Mouse (Mus musculus): ENCODE results near the gene Klhl3.

Gene Klhl3

DNA sequence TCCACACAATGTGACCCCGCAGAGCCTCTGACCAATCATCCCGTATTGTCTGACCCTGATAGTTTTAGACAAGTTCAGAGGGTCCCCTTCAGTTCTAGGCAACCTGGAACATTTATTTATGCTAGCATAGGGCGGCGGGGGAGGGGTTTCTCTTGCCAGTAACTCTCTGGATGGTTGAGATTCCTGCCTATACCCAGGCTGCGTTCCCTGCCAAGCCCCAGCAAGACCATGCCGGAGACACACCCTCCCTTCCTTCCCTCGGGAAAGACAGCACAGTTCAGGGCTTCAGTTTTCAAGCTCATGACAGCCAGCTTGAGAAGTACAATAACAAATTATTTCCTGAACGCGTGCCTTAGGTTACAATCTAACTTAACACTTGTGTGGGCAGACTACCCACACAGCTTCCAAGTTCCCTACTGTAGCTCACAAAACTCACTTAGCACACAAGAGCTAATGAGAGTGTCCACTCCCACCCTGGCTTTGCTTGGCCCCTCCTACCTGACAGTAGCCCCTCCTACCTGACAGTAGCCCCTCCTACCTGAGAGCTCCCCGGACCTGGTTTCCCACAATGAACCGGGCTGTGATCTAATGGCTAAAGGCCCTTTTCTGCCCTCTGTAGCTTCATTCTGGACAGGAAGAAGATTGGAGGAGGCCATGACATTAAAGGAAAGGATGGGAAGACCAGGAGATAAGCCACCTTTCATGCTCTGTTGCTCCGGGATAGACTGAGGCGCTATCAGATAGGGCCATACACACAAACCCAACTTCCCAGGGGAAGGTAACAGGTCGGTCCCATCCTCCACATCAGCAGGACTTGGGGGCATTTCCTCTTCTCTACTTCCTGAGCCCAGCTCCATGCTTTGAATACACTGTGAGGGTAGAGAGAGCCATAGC lies 46.6 kb downstream of the Klhl3 start:
- peak; percentile 37 for DNase-seq (ENCODE audit: low read depth, low spot score)

DNA sequence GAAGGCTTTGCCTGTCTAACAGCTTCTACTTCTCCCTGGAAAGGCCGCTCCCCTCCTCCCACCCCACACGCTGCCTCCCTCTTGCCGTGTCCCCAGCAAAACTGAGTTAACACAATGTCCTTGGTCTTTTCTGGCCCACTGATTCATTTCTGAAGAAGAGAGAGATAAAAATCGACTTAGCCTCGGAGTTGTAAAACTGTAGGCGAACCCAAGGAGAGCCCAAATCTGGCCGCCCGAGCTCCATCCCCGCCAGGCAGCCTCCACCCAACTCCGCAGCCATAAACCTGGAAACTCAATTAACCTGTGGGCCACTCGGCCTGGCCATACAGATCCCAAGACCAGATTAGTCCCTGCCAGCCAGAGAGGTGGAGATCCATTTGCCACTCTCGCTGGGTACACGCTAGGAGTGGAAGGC lies 47.3 kb downstream of the Klhl3 start:
- DNase-seq (ENCODE audit: low read depth, low spot score), result peak; percentile 61

DNA sequence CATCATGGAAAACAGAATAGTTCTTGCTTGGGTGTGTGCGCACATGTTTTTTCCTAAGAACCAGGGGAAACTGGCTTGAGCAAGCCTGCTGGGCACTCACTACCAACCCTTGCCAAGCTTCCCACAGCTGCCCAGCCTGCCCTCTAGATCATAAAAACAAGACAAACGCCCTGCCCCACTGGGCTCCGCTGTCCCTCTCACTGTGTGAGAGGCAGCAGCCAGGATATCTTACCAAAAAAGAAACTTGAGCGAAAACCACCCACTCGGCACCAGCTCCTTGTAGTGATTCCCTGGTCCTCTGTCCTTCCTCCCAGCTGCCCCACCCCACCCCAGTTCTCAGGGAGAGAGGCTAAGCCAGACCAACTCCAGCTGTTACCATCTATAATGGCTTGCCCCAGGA lies 48.1 kb downstream of the Klhl3 start:
- peak; percentile 43 for DNase-seq (ENCODE audit: low read depth, low spot score)

DNA sequence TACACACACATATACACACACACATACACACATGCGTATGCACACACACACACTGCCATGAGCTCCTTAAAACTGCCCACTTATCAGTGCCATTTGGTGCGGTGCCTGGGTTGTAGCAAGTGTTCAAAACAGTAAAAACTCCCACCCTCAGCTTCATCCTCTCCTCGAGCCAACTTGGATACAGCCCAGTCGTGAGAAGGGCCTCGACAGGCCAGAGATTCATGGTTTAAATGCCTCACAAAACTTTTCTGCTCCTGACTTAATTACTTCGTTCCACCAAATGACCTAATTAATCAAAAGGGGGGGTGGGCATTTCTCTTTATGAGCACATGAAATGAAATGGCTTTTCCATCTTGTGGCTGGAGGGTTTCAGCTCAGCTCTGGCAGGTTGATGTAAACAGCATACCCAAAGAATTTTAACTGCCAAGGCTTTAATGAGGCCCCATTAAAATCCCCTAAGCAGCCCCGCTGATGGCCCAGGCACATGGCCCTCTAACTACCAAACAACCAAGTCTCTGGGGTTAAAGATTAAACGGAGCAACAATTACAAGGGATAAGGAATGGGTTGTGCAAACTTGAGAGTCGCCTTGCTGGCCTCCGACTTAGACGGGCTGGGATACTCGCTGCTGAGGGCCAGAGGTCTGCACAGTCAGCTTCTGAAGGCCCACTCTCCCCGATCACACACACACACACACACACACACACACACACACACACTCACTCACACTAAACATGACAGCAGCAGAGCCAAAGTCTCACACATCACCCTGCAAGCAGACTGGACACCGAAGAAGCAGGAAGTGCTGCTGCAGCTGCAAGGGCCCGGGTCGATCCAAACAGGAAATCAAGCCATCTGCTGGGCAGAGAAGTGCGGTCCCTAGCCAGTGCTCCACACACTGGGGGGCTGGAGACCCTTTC lies 55.2 kb downstream of the Klhl3 start:
- DNase-seq (ENCODE audit: low read depth, low spot score), result no peak

DNA sequence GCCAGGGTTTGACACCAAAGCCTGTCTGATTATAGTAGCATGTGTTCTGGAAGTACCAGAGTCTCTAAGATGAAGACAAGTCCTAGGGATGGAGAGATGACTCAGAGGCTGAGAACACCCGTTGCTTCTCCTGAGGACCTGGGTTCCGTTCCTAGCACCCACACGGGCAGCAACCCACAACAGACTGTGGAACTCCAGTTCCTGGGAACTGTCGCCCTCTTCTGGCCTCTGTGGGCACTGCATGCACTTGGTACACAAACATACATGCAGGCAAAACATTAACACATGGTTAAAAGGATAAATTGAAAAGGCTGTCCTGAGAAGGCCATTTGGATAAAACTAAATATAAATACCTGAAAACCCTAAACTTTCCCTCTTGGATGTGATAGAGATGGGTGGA lies 56.8 kb downstream of the Klhl3 start:
- no peak for DNase-seq (ENCODE audit: low read depth, low spot score)

DNA sequence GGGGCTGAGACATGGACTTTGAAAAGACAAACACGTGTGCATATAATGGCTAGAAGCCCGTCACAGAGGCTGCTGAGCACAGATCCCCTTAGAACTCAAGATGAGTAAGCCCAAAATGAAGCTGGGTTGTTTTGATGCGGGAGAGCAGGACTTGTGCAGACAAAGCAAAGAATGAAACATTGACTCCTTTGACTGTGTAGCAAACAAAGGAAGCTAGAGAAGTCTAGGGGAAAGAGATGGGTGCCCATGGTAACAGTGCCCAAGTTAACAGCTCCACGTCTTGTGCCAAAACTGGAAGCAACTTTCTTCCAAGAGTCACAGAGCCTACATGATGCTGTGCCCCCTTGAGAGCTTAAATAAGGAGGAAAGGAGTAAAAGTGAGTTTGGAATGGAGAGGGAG lies 59.8 kb downstream of the Klhl3 start:
- DNase-seq (ENCODE audit: low read depth, low spot score), result no peak

DNA sequence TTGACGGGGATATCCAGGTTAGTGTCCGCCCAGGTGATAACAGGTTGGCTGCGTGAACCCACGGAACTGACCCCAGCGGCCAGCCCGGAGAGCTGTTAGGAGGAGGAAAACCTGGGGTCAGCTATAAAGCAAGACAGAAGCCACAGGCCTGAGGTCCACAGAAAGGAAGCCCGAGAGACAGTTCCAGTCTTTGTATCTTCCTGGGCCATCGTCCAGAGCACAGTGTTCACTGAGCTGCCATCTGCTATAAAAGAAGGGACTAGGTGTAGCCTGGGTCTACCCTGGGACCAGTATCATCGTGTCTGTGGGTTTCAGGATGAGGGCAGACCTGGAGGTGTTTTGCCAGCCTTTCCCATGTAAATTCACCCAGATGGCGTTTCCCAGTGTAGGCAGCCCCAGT lies 61.7 kb downstream of the Klhl3 start:
- DNase-seq (ENCODE audit: low read depth, low spot score), result peak; percentile 75

DNA sequence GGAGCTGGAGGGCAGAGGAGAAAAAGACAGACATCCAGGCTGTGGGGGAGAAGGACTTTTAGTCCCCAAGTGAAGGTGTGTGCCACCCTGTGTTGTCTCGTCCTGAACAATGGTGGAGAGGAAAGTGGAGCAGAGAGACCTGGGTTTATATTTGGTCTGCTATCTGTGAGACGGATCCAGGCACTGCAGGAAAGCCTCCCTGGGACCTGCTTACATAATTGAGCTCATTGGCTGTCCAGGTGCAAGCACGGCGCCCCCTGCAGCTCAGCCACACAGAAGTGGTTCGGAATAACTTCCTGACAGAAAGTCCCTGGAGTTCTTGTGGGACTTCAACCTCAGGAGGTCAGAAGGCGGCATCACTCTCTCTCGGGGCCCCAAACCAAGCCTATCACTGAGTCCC lies 62.1 kb downstream of the Klhl3 start:
- peak; percentile 86 for DNase-seq (ENCODE audit: low read depth, low spot score)

DNA sequence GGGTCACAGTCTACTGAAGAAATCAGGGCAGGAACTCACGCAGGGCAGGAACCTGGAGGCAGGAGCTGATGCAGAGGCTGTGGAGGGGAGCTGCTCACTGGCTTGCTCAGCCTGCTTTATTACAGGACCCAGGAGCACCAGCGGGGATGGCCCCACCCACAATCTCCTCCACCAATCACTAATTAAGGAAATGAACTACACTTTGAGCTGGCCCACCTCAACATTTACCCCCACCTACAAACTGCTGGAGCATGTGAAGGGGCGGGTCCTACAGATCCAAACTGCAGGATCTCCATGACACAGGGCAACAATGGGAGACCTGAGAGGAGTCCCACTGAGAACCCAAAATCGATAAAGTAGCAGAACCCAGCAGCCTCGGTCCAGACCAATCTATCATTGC lies 64.3 kb downstream of the Klhl3 start:
- DNase-seq (ENCODE audit: low read depth, low spot score), result no peak

DNA sequence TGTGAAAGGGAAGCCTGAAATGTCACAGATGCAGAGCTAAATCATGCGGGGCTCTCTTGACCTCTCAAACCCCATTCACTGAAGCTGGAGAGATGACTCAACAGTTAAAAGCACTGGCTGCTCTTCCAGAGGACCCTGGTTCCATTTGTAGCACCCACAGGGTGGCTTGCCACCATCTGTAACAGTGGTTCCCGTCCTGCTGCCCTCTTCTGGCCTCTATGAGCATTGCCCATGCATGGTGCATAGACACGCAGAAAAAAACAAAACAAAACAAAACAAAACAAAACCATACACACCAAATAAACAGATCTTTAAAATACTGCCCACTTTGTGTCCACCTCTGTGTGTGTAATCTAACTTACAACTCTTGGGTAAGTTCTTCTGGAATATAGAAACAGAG lies 65.3 kb downstream of the Klhl3 start:
- DNase-seq (ENCODE audit: low read depth, low spot score), result no peak

DNA sequence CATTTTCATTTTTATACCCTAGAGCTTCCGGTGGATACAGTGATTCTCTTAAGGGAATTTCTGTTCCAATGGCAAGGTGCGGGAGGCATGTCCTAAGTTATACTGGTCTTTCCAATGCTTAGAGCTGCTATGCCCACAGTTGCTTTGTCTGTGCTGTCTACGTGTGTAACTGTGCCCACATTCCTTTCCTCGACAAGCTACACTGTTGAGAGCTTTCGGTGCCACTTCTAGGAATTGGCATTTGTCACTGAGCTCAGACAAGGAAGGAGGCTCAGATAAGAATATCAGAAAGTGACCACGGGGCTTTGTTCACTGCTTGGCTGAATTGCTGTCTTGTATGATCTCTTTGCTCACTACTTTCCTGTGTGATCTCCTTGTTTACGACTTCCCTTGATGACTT lies 67.2 kb downstream of the Klhl3 start:
- DNase-seq (ENCODE audit: low read depth, low spot score), result no peak

DNA sequence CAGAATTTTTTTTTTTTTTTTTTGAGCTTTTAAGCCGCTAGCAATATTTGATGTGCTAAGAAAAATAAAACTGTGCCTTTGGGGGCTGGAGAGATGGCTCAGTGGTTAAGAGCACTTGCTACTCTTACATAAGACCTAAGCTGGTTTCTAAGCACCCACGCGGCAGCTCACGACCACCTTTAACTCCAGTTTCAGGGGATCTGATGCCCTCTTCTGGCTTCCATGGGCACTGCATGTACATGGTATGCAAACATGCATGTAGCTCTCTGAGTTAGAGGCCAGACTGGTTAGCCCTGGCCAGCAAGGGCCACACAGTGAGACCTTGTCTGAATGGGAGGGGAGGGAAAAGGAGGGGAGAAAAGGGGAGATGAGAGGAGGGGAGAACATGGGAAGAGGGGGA lies 68.1 kb downstream of the Klhl3 start:
- peak; percentile 63 for DNase-seq (ENCODE audit: low read depth, low spot score)

DNA sequence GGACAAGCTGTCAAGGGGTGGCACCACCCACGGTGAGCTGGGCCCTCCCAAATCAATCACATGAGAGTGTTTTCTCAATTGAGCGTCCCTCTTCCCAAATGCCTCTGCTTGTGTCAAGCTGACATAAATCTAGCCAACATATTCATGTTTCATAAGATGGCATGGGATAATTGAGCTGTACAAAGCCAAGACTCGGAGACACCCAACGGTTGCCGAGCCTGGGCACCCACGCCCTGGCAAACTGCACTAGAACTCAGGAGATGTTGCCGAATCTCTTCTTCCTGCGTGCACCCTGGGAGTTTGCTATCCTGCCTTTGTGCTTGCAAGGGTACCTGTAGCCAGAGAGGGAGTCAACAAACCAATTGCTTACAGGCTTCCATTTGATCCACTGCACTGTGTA lies 70.1 kb downstream of the Klhl3 start:
- peak; percentile 67 for DNase-seq (ENCODE audit: low read depth, low spot score)

DNA sequence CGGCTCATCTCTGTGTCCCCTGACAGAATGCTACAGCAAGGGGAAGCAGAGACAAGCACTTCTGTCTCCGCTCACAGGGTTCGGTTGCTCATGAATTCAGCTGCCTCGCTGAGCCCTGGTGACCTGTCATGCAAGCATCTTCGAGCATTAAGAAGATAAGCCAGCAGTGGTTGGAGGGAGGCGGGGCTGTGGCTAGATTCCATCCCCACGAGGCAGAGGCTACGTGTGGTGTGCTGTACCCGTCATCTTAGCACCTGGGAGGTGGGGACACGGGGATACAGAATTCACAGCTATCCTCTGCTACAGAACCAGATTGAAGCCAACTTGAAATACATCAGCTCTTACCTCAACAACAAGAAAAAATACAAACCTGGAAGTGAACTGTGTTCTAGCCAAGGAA lies 73.3 kb downstream of the Klhl3 start:
- DNase-seq (ENCODE audit: low read depth, low spot score), result no peak

DNA sequence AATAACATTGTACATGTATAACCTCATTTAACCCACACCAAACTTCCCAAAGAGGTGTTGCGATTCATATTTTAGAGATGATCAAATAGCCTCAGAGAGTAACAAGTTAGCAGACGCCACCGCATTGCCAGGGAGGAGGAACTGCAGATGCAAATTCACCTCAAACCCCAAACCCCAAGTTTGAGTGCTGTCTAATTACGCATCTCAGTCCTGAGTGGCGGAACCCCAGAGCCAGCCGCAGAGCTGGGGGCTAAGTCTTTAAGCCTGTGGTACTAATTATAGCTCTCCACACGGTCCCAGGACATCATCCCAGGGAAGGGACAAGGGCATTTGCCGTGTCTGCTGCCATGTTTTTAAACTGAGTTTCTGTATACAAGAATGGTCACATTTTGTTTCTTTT lies 75.9 kb downstream of the Klhl3 start:
- no peak for DNase-seq (ENCODE audit: low read depth, low spot score)

DNA sequence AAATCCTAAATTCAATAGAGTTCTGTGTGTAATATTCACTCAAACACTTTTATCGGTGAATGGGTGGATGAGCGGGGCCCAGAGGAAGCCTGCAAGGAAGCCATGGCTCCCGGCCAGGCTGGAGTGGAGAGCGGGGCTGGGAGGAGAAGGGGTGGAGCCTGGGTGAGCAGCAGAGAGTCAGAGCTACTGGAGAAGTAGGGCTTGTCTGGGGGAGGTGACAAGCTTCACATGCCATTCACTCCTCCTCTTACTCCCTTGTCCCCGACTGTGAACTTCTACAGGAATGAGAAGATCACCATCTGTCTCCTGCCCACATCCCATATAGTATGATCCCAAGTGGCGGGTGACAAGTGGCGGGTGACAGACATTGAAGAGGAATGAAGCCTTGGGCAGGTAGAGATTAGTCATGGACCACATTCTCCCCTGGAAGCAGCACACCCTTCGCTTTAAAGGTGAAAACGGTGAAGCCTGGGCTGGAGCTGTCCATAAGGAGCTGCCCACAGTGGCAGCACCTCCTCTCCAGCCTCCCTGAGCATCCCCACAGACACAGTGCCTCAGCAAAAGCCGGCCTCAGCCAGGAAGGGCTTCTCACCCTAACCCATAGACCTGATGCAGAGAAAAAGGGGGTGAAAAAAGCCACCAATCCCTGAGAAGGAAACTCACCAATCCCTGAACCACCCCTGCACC lies 77.8 kb downstream of the Klhl3 start:
- DNase-seq (ENCODE audit: low read depth, low spot score), result peak; percentile 93

DNA sequence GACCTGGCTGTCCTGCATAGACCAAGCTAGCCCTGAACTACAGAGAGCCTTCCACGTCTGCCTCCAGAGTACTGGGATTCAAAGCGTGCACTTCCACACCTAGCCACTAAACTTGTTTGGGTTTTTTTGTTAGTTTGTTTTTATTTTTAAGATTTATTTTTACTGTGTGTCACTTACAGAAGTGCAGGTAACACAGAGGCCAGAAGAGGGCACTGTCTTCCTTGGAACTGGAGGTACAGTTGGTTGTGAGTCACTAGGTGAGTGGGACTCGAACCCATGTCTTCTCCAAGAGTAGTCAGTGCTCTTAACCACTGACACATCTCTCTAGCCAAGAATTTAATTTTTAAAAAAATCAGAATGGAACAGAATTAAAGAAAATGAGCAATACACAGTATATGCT lies 78.4 kb downstream of the Klhl3 start:
- DNase-seq (ENCODE audit: low read depth, low spot score), result no peak

DNA sequence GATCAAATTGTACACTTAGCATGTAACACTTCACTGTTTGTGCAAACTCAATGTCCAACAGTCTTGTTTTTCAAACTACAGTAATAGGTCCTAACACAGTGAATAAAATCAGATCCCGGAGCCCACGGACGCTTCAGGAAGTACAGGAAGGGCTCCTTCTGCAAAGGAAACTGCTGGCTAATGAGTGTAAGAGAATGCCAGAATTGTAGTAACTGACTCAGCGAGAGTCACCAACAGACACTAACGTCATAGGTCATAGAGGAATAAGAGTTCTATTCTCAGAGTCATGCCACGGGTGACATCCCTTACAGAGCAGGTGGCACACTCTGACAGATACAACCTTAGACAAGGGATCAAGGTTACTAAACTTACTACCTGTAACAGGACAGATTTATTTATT lies 78.9 kb downstream of the Klhl3 start:
- no peak for DNase-seq (ENCODE audit: low read depth, low spot score)

DNA sequence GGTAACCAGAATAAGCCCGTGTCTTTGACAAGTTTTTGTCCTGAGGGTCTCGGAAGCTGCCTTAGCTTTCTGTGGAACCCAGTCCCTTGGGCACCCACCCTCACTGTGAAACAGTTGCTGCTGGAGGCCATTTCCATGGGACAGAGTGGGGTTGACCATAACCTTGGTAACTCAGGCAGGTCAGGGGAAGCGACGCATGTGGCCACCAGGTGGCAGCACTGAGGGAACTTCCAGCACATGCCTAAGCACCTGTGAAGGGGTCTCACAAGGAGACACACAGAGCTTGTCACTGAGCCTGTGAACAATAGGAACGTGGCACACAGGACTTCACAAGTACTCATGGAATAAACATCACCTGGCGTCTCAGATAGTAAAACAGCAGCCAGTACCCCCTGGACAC lies 81.6 kb downstream of the Klhl3 start:
- DNase-seq (ENCODE audit: low read depth, low spot score), result peak; percentile 76

DNA sequence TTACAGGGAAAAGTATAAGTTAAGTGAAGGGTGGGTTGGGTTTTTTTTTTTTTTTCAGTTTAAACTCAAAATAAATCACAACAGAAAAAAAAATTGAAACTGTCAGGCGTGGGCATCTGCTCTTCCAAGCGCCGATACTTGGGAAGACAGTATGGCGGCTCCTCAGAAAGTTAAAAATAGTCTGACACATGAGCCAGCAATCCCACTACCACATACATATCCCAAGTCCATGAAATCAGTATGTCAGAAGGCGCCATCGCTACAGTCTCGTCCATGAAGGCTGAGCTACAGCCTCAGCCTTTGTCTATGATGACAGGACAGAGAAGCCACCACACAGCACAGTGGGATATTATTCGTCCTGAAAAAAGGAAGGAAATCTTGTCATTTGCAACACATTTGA lies 86.3 kb downstream of the Klhl3 start:
- DNase-seq (ENCODE audit: low read depth, low spot score), result no peak

DNA sequence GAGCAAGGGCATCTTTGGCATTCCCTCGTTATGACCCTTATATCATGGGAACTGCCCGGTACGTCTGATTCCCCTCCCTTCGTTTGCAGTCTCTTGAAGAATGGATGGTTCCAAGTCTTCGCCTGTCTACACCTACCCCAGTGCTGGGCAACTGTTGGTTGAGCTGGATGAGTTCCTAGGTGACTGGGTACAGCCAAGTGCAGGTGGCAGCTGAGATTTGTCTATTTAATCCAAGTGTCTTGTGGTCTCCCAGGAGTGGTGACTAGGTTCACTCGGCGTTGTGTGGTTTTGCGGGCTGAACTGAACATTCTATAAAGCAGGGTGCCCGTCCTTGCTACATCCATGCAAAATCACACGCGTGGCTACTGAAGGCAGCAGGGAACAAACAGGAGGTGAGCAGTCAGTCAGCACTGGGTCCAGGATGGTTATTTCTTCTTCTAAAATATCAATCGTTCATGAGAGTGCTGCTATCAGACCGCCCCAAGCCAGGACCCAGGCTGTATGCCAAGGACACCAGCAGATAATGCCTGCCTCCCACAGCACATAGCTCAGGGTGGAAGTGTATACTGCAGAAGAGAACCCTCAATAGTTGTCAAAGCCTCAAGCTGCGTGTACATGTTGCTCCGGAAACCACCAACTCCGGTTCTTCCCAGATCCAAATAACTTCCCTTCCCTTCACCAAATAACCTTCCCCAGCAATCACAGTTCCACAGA lies 87.5 kb downstream of the Klhl3 start:
- peak; percentile 68 for DNase-seq (ENCODE audit: low read depth, low spot score)
